Mouse (Mus musculus) cerebellum, adult 9-11 months (tissue): Measurements from ENCODE around the gene Skida1.
A peak's percentile ranks its signal among the peaks of the same experiment; 100 is the strongest.
"Not testable (repeated sequence)": the region's sequence is repeated elsewhere in the genome, so short reads cannot be mapped to it uniquely, and the experiment has no call there.

ENCODE experiments used
- DNase-seq: peaks from one replicate; pipeline ENCODE4 v3.0.0; 2022

Gene Skida1

GRCm38 (mm10) chr2:18048453-18049075 is at the start of gene Skida1:
Gene Skida1 (minus strand): TSS chr2:18049051.
- no peak for DNase-seq

- no peak for DNase-seq
Observed at GRCm38 (mm10) chr2:18095804-18096203, 47.0 kb upstream of the Skida1 start.

- DNase-seq: no peak
Observed at GRCm38 (mm10) chr2:18094319-18094718, 45.5 kb upstream of the Skida1 start.

GRCm38 (mm10) chr2:18093858-18094257 is 45.0 kb upstream of the Skida1 start:
- DNase-seq: no peak

- not testable (repeated sequence) for DNase-seq
Observed at GRCm38 (mm10) chr2:18087695-18088094, 38.8 kb upstream of the Skida1 start.

- DNase-seq: peak; percentile 73
Observed at GRCm38 (mm10) chr2:18080182-18080860, 31.5 kb upstream of the Skida1 start.

- no peak for DNase-seq
Observed at GRCm38 (mm10) chr2:18071947-18072346, 23.1 kb upstream of the Skida1 start.

GRCm38 (mm10) chr2:18068071-18068796 is 19.4 kb upstream of the Skida1 start:
- no peak for DNase-seq

- DNase-seq: no peak
Observed at GRCm38 (mm10) chr2:18066436-18066835, 17.6 kb upstream of the Skida1 start.

GRCm38 (mm10) chr2:18065708-18066030 is 16.8 kb upstream of the Skida1 start:
- DNase-seq: no peak

- peak; percentile 88 for DNase-seq
Observed at GRCm38 (mm10) chr2:18064941-18065707, 16.3 kb upstream of the Skida1 start.

- DNase-seq: peak; percentile 97
Observed at GRCm38 (mm10) chr2:18064356-18064858, 15.6 kb upstream of the Skida1 start.

GRCm38 (mm10) chr2:18063763-18064251 is 15.0 kb upstream of the Skida1 start:
- DNase-seq: peak; percentile 87

GRCm38 (mm10) chr2:18060396-18060795 is 11.5 kb upstream of the Skida1 start:
- no peak for DNase-seq

- no peak for DNase-seq
Observed at GRCm38 (mm10) chr2:18059891-18060290, 11.0 kb upstream of the Skida1 start.

- no peak for DNase-seq
Observed at GRCm38 (mm10) chr2:18059063-18059462, 10.2 kb upstream of the Skida1 start.

- DNase-seq: no peak
Observed at GRCm38 (mm10) chr2:18058146-18058708, 9.4 kb upstream of the Skida1 start.

GRCm38 (mm10) chr2:18057336-18058145 is 8.7 kb upstream of the Skida1 start:
- DNase-seq: peak; percentile 71

- peak; percentile 93 for DNase-seq
Observed at GRCm38 (mm10) chr2:18056786-18057255, 8.0 kb upstream of the Skida1 start.

GRCm38 (mm10) chr2:18055929-18056785 is 7.3 kb upstream of the Skida1 start:
- peak; percentile 96 for DNase-seq
